Mouse (Mus musculus): ENCODE measurements around the gene Zfp428. TPM values are rescaled to one million over a fixed set of nuclear protein-coding genes. Genes with fewer than 3 reads are reported as not detected.

The Zfp428 gene
- total and polyA plus RNA-seq, 3 experiments = 12.4 to 16.4 TPM; not detected in 1

DNA sequence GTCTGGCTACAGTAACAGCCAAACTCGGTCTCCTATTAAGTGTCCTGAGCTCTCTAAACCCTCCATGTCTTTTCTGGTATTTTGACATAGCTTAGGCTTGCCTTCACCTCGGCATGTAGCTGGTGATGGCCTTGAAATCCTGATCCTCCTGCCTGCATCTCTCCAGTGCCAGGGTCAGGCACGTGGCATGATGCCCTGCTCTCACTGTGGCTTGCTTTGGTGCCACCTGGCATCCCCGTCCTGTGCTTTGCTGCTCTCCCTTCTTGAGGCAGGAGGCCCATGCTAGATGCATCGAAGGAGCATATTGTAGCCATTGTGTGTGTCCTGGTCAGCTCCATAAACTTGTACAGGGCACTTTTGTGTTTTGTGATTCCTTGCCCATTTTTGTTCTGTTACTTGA lies 30.8 kb downstream of the Zfp428 start:
- Histone ChIP-seq H3K4me1 (ENCODE audit: control insufficient read depth in 1 of 2, insufficient read depth in 2 of 2, low read length in 2 of 2) (no peaks in the 10 kb centered on the region), H3K9ac (ENCODE audit: control insufficient read depth, low read depth, low read length, poor library complexity, severe bottlenecking) (no peak overlapping the region), H3K9me3 (replicated peaks; ENCODE audit: insufficient read depth, low read length) (no peaks in the 10 kb centered on the region), H3K36me3 (ENCODE audit: control insufficient read depth in 1 of 2, insufficient read depth in 2 of 2, low read length in 2 of 2) (no peaks in the 10 kb centered on the region), H3K27ac (ENCODE audit: control insufficient read depth, low read depth, low read length) (no peak overlapping the region), H3K79me2 (ENCODE audit: control insufficient read depth, insufficient read depth, low read length, poor library complexity) (no peaks in the 10 kb centered on the region), H3K4me3 (ENCODE audit: control insufficient read depth in 1 of 2, insufficient read depth in 1 of 2, low read depth in 2 of 2, low read length in 2 of 2) (no peak overlapping the region), H3K27me3 (ENCODE audit: control insufficient read depth in 1 of 2, insufficient read depth in 2 of 2, low read length in 2 of 2) (no peaks in the 10 kb centered on the region)
- no peak for DNase-seq (ENCODE audit: low read depth, low spot score)
- TF ChIP-seq POLR2AphosphoS2 (IDR thresholded peaks at IDR 0.05; ENCODE audit: low read length) = peak; percentile 14; the same call in 1 of the 2 replicates
- TF ChIP-seq EP300 (IDR thresholded peaks at IDR 0.05; ENCODE audit: low read depth in 1 of 2, low read length in 2 of 2) = no peak
- no peak for TF ChIP-seq RCOR1 (IDR thresholded peaks at IDR 0.05; ENCODE audit: low read depth, low read length)

DNA sequence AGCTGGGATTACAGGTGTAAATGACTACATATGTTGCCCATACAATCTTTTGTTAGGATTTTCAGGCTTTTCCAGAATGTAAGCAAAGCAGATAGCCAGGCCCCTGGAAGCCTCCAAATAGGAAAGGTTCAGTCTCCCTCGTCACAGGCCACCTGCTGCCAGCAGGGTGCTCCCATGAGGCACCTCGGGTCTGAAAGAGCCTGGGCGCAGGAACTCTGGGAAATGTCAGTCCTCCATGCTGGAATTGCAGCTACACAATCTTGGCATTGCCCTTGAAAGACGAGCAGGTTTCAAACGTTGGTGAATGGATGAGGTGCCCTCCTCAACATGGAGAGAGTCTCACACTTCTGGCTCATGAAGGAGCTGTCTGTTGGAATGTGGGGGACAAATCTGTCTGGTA lies 31.3 kb downstream of the Zfp428 start:
- DNase-seq (ENCODE audit: low read depth, low spot score) = no peak
- Histone ChIP-seq H3K4me1 (ENCODE audit: control insufficient read depth in 1 of 2, insufficient read depth in 2 of 2, low read length in 2 of 2) (no peaks in the 10 kb centered on the region), H3K27me3 (ENCODE audit: control insufficient read depth in 1 of 2, insufficient read depth in 2 of 2, low read length in 2 of 2) (no peaks in the 10 kb centered on the region), H3K9me3 (replicated peaks; ENCODE audit: insufficient read depth, low read length) (no peaks in the 10 kb centered on the region), H3K4me3 (ENCODE audit: control insufficient read depth in 1 of 2, insufficient read depth in 1 of 2, low read depth in 2 of 2, low read length in 2 of 2) (no peak overlapping the region), H3K79me2 (ENCODE audit: control insufficient read depth, insufficient read depth, low read length, poor library complexity) (no peaks in the 10 kb centered on the region), H3K36me3 (ENCODE audit: control insufficient read depth in 1 of 2, insufficient read depth in 2 of 2, low read length in 2 of 2) (no peaks in the 10 kb centered on the region), H3K27ac (ENCODE audit: control insufficient read depth, low read depth, low read length) (no peak overlapping the region), H3K9ac (ENCODE audit: control insufficient read depth, low read depth, low read length, poor library complexity, severe bottlenecking) (no peak overlapping the region)
- no peak for TF ChIP-seq GATA1 (IDR thresholded peaks at IDR 0.05; ENCODE audit: low read depth, low read length)
- TF ChIP-seq TBP (IDR thresholded peaks at IDR 0.05; ENCODE audit: low read depth, low read length) = no peak
- no peak for TF ChIP-seq NELFE (IDR thresholded peaks at IDR 0.05; ENCODE audit: low read depth, low read length)
- no peak for TF ChIP-seq ZMIZ1 (IDR thresholded peaks at IDR 0.05; ENCODE audit: low read depth, low read length)
- peak in 1 of 3 experiments; percentile 5; a peak in 1 of 6 replicates for TF ChIP-seq CTCF (IDR thresholded peaks at IDR 0.05 in 2 of 3, conservative IDR thresholded peaks at IDR 0.05 in 1 of 3; ENCODE audit: control insufficient read depth in 1 of 3, insufficient read depth in 1 of 3, low read depth in 2 of 3, low read length in 3 of 3, poor library complexity in 1 of 3, severe bottlenecking in 1 of 3)
- TF ChIP-seq MAZ (IDR thresholded peaks at IDR 0.05; ENCODE audit: low read depth, low read length) = no peak

DNA sequence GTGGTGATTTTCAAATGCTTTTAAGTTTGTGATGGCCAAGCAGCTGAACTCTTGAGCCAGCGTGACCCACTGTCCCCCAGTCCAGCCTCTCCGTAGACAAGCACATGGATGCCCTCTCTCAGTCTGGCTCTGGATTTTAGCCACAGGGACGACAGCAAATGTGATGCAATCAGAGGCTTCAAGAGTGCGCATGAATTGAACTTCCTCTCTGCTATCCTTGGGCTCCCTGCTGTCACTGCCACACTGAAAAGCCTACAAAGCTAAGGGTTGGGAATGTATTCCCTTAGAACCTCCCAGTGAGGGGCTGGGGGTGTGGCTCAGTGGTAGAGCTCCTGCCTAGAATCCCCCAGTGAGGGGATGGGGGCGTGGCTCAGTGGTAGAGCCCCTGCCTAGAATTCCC lies 31.9 kb downstream of the Zfp428 start:
- H3K4me1 ChIP-seq (ENCODE audit: control insufficient read depth in 1 of 2, insufficient read depth in 2 of 2, low read length in 2 of 2) = no peaks in the 10 kb centered on the region
- no peak overlapping the region for H3K9ac ChIP-seq (ENCODE audit: control insufficient read depth, low read depth, low read length, poor library complexity, severe bottlenecking)
- H3K4me3 ChIP-seq (ENCODE audit: control insufficient read depth in 1 of 2, insufficient read depth in 1 of 2, low read depth in 2 of 2, low read length in 2 of 2) = no peak overlapping the region
- no peak overlapping the region for H3K27ac ChIP-seq (ENCODE audit: control insufficient read depth, low read depth, low read length)
- TF ChIP-seq ETS1 (IDR thresholded peaks at IDR 0.05; ENCODE audit: low read depth, low read length) (no peak), NRF1 (IDR thresholded peaks at IDR 0.05; ENCODE audit: insufficient read depth, low read depth, low read length, poor library complexity, severe bottlenecking) (no peak), NELFE (IDR thresholded peaks at IDR 0.05; ENCODE audit: low read depth, low read length) (no peak), TCF12 (IDR thresholded peaks at IDR 0.05; ENCODE audit: low read depth, low read length) (no peak), RCOR1 (IDR thresholded peaks at IDR 0.05; ENCODE audit: low read depth, low read length) (no peak), ZMIZ1 (IDR thresholded peaks at IDR 0.05; ENCODE audit: low read depth, low read length) (no peak), MAZ (IDR thresholded peaks at IDR 0.05; ENCODE audit: low read depth, low read length) (no peak), MEF2A (IDR thresholded peaks at IDR 0.05; ENCODE audit: extremely low read depth, insufficient replicate concordance, low read depth, low read length, poor library complexity, severe bottlenecking) (no peak), ZKSCAN1 (IDR thresholded peaks at IDR 0.05; ENCODE audit: low read depth, low read length) (no peak), GATA1 (IDR thresholded peaks at IDR 0.05; ENCODE audit: low read depth, low read length) (no peak), POLR2AphosphoS5 (IDR thresholded peaks at IDR 0.05; ENCODE audit: borderline replicate concordance, low read depth, low read length) (no peak), MAFK (IDR thresholded peaks at IDR 0.05; ENCODE audit: borderline replicate concordance, low read depth, low read length) (no peak), MAX (IDR thresholded peaks at IDR 0.05; ENCODE audit: low read length) (no peak), SIN3A (IDR thresholded peaks at IDR 0.05; ENCODE audit: low read length) (no peak), MYB (IDR thresholded peaks at IDR 0.05; ENCODE audit: low read depth, low read length) (no peak), UBTF (IDR thresholded peaks at IDR 0.05; ENCODE audit: borderline replicate concordance, insufficient read depth, low read depth, low read length) (no peak), JUND (IDR thresholded peaks at IDR 0.05; ENCODE audit: low read depth, low read length) (no peak), E2F4 (IDR thresholded peaks at IDR 0.05; ENCODE audit: borderline replicate concordance, low read depth, low read length) (no peak), ZC3H11A (IDR thresholded peaks at IDR 0.05; ENCODE audit: low read depth, low read length) (no peak)
- H3K9me3 ChIP-seq (replicated peaks; ENCODE audit: insufficient read depth, low read length) = no peaks in the 10 kb centered on the region
- H3K36me3 ChIP-seq (ENCODE audit: control insufficient read depth in 1 of 2, insufficient read depth in 2 of 2, low read length in 2 of 2) = no peaks in the 10 kb centered on the region
- DNase-seq (ENCODE audit: low read depth, low spot score) = peak; percentile 25
- no peaks in the 10 kb centered on the region for H3K79me2 ChIP-seq (ENCODE audit: control insufficient read depth, insufficient read depth, low read length, poor library complexity)
- no peaks in the 10 kb centered on the region for H3K27me3 ChIP-seq (ENCODE audit: control insufficient read depth in 1 of 2, insufficient read depth in 2 of 2, low read length in 2 of 2)
